Mouse (Mus musculus) megakaryocyte, adult 5-6 weeks (primary cell): Measurements from ENCODE around the gene Papss2. TPM values are rescaled to one million over a fixed set of nuclear protein-coding genes. Genes with fewer than 3 reads are reported as not detected.

Source experiments
- ATAC-seq: 2 replicates; pipeline ENCODE4 v1.8.0; 2016; ENCODE audit warnings: mild to moderate bottlenecking, inconsistent platforms; ENCODE audit not compliant: poor library complexity, severe bottlenecking
- total RNA-seq, 2 experiments: library from RNA; stranded (forward) in 1 of 2; stranded (reverse) in 1 of 2; fragments of 153-499, 151-499 nt in 1 of 2; fragments of 221-1000, 200-1000 nt in 1 of 2; gene quantifications; 2 replicates each; pipeline versions ENCODE4 v1.2.3 to v1.2.4; 2015 to 2017

Papss2 gene
- total RNA-seq, 2 experiments from 2014 or later, result 35.9 to 72.8 TPM

DNA sequence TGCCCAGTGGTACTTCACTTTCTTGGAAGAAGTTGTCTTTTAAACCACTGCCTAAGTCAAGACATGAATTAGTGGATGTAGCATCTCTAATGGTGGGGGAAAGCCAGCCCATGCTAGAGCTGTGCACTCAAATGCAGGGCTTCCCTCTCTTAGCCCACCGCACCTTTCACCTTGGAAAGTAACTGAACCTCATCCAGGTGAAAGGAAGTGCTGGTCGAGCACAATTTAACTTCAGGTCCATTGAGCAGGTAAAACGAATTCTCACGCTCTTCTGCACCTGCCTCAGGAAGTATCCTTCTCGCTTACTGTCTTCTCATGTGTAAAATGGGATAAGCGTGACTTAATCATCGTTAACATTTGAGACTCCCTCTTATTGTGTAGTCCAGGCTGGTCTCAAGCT lies 3.4 kb downstream of the Papss2 start:
- ATAC-seq, result no peak

DNA sequence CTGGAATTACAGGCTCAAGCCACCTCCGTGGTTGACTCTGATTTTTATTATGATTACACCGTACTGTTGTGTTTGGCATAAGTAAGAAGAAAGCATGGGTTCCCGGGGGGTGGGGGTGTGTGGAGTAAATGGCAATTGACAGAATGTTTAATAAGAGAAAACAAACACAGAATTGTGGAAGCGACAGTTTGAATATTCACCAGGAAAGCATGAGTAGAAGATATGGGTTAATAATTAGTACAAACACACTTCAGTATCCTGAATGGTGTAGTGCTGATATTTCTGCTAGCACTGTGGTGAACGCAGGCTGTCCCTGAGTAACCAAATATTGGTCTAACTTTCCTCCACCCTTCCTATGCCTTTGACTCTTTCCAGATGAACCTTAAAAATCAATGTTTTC lies 3.8 kb downstream of the Papss2 start:
- no peak for ATAC-seq

DNA sequence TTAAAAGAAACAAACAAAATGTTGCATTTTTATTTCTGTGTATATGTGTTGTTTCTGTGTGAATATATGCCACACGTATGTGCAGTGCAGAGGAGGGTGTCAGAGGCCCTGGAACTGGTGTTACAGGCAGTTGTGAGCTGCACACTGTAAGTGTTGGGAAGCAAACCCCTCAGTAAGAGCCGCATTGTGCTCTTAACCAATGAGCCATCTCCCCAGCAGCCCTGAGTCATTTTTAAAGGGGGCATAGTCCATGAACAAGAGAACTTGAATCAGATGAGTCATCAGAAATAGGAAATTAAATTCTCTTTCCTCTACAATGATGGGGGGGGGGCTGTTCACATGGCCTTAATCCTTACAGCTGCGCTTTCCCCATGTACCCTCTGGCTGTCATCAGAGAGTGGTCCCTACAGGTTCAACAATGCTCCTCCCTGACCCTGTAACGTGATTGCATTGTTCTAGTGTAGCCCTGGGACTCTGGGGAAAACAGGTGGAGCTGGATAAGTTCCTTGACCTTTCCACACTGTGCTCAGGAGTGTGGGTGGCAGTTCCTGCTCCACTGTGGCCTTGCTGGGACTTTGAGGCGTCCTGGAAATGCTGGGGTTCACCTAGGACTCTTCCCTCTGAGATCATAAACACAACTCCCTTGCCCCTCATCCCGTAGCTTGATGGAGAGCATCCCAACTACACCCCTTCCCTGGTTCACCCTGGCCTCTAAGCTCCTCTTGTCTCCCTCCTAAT lies 5.6 kb downstream of the Papss2 start:
- no peak for ATAC-seq

DNA sequence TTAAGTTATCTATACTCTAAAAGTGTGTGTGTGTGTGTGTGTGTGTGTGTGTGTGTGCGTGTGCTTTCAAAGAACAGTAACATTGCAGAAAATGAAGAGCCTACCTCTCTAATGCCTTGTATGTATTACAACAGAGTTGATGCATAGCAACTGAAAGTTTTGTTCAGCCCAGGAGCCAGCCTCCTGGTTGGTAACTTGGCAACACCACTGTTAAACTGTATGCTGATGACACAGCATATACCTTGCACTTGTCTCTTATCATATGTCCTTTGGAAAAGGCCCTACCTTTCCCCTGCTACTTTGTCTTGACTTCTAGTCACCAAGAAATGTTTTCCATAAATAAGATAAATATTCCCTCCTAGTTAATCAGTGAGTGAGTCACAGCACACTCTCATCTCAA lies 7.9 kb downstream of the Papss2 start:
- peak; percentile 52; the same call in 1 of the 2 replicates for ATAC-seq

DNA sequence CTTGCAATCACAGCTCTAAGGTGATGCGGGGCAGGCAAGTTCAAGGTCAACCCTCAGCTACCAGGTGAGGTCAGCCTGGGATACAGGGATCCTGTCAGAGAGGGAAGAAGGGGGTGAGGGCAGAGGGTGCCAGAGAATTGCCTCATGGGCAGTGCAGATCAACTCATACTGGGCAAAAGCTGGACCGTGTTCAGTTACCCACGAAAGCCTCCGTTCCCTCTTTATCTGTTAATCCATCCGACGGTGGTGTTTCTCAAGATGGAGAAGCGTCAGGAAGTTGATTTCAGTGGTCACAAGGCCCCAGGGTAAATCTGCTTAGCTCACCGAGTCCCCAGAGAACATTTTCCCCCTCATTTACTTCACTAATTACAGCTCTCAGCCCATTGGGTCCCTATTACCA lies 8.5 kb downstream of the Papss2 start:
- peak; percentile 43; the same call in 1 of the 2 replicates for ATAC-seq

DNA sequence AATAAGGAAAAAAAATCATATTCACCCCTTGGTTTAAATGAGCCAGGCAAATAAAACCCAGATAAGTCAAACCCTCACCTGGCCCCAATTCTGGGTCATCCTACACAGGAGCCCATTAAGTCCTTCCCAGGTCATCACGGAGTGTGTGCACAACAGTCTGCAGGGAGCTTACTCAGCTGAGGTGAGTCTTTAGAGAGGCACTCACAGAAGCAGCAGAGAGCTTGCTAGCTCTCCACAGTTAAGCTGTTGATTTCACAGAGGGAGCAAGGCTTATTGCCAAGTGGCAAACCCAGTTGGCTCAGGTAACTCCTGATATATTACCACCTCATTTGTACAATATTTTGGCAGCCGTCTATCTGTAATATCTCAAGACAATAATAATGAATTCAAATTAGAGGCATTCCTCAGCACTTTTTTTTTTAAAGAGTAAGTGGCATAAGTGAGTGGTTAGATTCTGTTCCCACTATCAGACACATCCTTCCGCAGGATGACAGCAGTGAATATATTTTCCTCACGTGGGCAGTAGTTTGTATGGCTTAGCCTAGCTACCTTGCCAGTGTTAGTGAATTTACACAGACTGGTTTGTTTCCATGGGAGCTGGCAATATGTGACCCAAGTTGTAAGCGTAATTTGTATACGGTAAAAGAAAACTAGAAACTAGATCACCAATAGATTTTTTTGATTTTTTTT lies 9.1 kb downstream of the Papss2 start:
- no peak for ATAC-seq

GRCm38 (mm10) chr19:32606227-32606827 lies 10.7 kb downstream of the Papss2 start:
- ATAC-seq, result no peak

- no peak for ATAC-seq
Measured at GRCm38 (mm10) chr19:32607036-32607435, 11.4 kb downstream of the Papss2 start.

- ATAC-seq, result no peak
Measured at GRCm38 (mm10) chr19:32611386-32612092, 15.9 kb downstream of the Papss2 start.

DNA sequence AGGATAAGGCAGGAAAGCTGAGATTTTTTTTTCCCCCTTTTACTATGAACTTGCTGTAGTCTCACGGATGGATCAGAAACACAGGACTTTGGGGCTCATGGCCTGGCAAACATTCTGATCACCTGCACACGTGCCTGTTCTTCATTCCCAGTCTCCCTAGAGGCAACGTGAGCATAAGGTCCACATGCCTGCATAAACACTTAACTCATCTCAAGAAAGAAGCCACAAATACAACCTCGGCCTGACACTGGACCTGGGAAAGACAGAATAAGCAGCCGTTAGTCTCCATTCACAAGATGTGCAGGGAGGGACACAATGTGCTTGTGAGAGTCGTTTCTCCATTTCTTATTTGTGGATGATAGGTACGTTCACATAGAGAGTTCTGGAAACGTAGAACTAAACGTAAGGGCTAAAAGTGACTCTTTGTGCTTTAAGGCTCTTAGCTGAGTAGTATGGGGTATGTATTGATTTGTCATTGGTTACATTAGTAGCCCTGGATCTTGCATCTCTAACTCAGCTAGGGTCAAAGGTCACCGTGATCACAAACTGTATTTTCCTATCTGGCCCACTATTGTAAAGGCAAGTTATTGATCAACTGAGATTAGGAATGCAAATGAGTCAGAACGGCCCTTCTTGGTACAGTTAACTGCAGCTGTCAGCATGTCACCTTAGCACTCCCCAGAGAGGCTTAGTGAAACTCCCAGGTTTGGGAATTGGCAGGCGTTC lies 18.6 kb downstream of the Papss2 start:
- ATAC-seq, result no peak

GRCm38 (mm10) chr19:32614772-32615099 lies 19.1 kb downstream of the Papss2 start:
- no peak for ATAC-seq

DNA sequence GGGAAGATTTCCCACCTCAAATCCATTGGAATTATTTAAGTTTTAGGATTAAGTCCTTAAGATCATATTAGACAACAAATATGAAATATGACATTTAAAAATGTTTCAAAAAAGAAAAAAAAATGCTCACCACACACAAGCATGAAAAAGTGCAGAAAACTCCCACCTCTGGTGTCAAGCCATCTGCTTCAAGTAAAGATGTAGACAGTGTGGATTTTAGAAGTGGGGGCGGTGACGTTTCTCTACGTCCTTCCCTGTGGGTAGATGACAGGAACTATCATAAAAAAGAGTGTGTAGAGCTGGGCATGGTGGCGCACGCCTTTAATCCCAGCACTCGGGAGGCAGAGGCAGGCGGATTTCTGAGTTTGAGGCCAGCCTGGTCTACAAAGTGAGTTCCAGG lies 21.1 kb downstream of the Papss2 start:
- ATAC-seq, result no peak

DNA sequence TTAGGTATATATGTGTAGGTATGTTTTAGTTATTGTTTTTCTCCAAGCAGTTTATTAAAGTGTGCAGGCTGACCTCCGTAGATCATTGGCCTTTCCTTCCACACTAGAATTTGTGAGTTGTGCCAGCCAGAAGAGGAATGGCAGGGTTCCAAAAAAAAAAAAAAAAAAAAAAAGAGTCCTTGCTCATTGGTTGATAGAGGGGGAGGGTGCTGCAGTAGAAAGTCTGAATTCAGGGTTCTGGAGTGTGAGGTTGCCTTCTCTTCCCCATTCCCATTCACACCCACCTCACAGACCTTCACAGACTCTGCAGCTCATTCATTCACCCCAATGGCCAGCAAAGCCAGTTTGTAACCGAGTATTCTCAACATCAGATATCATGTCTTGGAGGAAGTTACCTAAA lies 24.1 kb downstream of the Papss2 start:
- ATAC-seq, result no peak

GRCm38 (mm10) chr19:32620859-32621445 lies 25.4 kb downstream of the Papss2 start:
- ATAC-seq, result no peak

GRCm38 (mm10) chr19:32622142-32622541 lies 26.6 kb downstream of the Papss2 start:
- ATAC-seq, result no peak

GRCm38 (mm10) chr19:32626768-32627331 lies 31.3 kb downstream of the Papss2 start:
- no peak for ATAC-seq

GRCm38 (mm10) chr19:32627631-32628030 lies 32.0 kb downstream of the Papss2 start:
- no peak for ATAC-seq

GRCm38 (mm10) chr19:32628572-32629132 lies 33.1 kb downstream of the Papss2 start:
- no peak for ATAC-seq

DNA sequence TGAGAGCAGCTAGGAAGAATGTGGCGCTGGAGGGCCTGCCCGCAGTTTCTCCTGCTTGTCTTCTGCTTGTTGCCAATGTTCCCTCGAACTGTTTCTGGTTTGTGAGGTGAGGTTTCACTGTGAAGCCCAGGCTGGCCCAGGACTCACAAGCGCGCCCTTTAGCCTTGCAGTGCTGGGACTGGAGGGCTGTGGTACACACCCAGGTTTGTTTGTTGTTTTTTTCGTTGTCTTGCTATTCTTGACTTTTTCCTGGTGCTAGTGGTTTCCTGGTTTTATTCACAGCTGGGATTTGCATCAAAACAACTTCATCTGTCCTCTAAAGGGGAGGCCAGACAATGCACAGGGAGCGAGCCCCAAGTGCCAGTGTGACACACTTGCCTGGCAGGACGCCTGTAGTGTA lies 39.3 kb downstream of the Papss2 start:
- ATAC-seq, result no peak
